Mouse (Mus musculus) stomach, embryonic 14.5 days (tissue): ENCODE results near the gene Dnase2b. TPM values are rescaled to one million over a fixed set of nuclear protein-coding genes. Genes with fewer than 3 reads are reported as not detected.

ENCODE experiments used
- ATAC-seq: fragments of 200-750 bp; cut with Nextera tagmentation; 2 replicates; pipeline ENCODE4 v1.8.0; 2017; ENCODE audit warnings: low read depth, moderate TSS enrichment; ENCODE audit not compliant: insufficient number of reproducible peaks, insufficient read depth, low FRiP score
- H3K27ac ChIP-seq: fragments of 300-500 bp; sonication (generic); 2 replicates; pipeline ENCODE4 v1.5.1; 2014; ENCODE audit warnings: mild to moderate bottlenecking, low read length, moderate library complexity, mixed read lengths
- H3K27me3 ChIP-seq: fragments of 300-500 bp; sonication (generic); 2 replicates; pipeline ENCODE4 v1.6.1; 2014; ENCODE audit warnings: low read length, control low read depth, mixed read lengths; ENCODE audit not compliant: control insufficient read depth, insufficient read depth
- H3K36me3 ChIP-seq: fragments of 300-500 bp; sonication (generic); 2 replicates; pipeline ENCODE4 v1.6.1; 2014; ENCODE audit warnings: mild to moderate bottlenecking, control low read depth, low read length, moderate library complexity, mixed read lengths; ENCODE audit not compliant: control insufficient read depth, insufficient read depth
- H3K4me1 ChIP-seq: fragments of 300-500 bp; sonication (generic); 2 replicates; pipeline ENCODE4 v1.6.1; 2014; ENCODE audit warnings: low read length, control low read depth, mixed read lengths; ENCODE audit not compliant: control insufficient read depth, insufficient read depth
- H3K4me2 ChIP-seq: fragments of 300-500 bp; sonication (generic); replicated peaks from 2 replicates; pipeline ENCODE4 v1.6.1; 2014; ENCODE audit warnings: low read depth, low read length, control low read depth
- H3K4me3 ChIP-seq: fragments of 300-500 bp; sonication (generic); 2 replicates; pipeline ENCODE4 v1.5.1; 2014; ENCODE audit warnings: low read depth, low read length, control low read depth
- H3K9ac ChIP-seq: fragments of 300-500 bp; sonication (generic); replicated peaks from 2 replicates; pipeline ENCODE4 v1.6.1; 2014; ENCODE audit warnings: low read depth, mild to moderate bottlenecking, control low read depth, low read length, moderate library complexity, mixed read lengths
- H3K9me3 ChIP-seq: fragments of 300-500 bp; sonication (generic); 2 replicates; pipeline ENCODE4 v1.6.1; 2016; ENCODE audit warnings: low read depth, low read length, control low read depth; ENCODE audit not compliant: control insufficient read depth
- WGBS: fragments of 180-500 bp; shearing (Covaris S2); extraction: QIAGEN DNeasy Blood & Tissue Kit; methylation state at CpG from one replicate; pipeline ENCODE4 v1.1.7; 2014; 5-methylcytosine and 5-hydroxymethylcytosine counted together
- polyA plus RNA-seq: library from polyadenylated mRNA; unstranded; fragments of >200 nt; fragmentation: Nextera tagmentation; extraction: Ambion mirVana; gene quantifications from 2 replicates; pipeline ENCODE4 v1.2.1, GENCODE M21; 2014

Dnase2b gene
- polyA plus RNA-seq, 1 experiment from 2014 or later = not detected

GRCm38 (mm10) chr3:146620555-146621249 is 5.3 kb upstream of the Dnase2b start:
- Histone ChIP-seq H3K27ac (no peak overlapping the region), H3K9me3 (no peaks in the 10 kb centered on the region), H3K4me1 (no peaks in the 10 kb centered on the region), H3K36me3 (no peaks in the 10 kb centered on the region), H3K4me2 (no peak overlapping the region), H3K4me3 (no peak overlapping the region), H3K9ac (no peak overlapping the region), H3K27me3 (no peaks in the 10 kb centered on the region)
- no peak for ATAC-seq
- 85% methylated on average over 14 of the region's 14 CpGs for WGBS

GRCm38 (mm10) chr3:146620101-146620500 is 4.7 kb upstream of the Dnase2b start:
- Histone ChIP-seq H3K27ac (no peak overlapping the region), H3K4me1 (no peaks in the 10 kb centered on the region), H3K4me2 (no peak overlapping the region), H3K9me3 (no peaks in the 10 kb centered on the region), H3K4me3 (no peak overlapping the region), H3K27me3 (no peaks in the 10 kb centered on the region), H3K36me3 (no peaks in the 10 kb centered on the region), H3K9ac (no peak overlapping the region)
- no peak for ATAC-seq
- WGBS = 85% methylated on average over 10 of the region's 10 CpGs

DNA sequence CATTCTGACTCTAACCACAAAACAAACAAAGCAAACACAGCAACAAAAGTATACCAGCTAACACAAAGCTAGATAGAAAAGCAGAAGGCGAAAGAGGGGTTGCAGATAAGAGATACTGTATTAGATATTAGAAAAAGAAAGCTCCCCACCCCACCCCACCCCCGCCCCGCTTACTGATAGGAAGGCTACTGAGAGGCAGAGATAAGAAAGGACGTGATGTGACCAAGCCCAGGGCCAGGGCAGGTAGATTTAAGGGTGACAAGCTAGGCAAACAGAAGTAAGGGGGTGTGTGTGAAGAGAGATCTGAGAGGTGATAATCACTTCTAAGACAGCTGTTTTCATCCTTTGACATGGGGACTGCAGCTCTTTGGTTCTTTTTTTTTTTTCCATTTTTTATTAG is 3.0 kb upstream of the Dnase2b start:
- Histone ChIP-seq H3K9ac (no peak overlapping the region), H3K36me3 (no peaks in the 10 kb centered on the region), H3K27me3 (no peaks in the 10 kb centered on the region), H3K27ac (no peak overlapping the region), H3K4me2 (no peak overlapping the region), H3K4me1 (no peaks in the 10 kb centered on the region), H3K4me3 (no peak overlapping the region), H3K9me3 (no peaks in the 10 kb centered on the region)
- WGBS = 61% methylated on average over 4 of the region's 4 CpGs
- no peak for ATAC-seq

- Histone ChIP-seq H3K36me3 (no peaks in the 10 kb centered on the region), H3K4me3 (no peak overlapping the region), H3K27ac (no peak overlapping the region), H3K9ac (no peak overlapping the region), H3K4me1 (no peaks in the 10 kb centered on the region), H3K9me3 (no peaks in the 10 kb centered on the region), H3K4me2 (no peak overlapping the region), H3K27me3 (no peaks in the 10 kb centered on the region)
- no peak for ATAC-seq
Measured at GRCm38 (mm10) chr3:146617946-146618345, 2.5 kb upstream of the Dnase2b start.

- Histone ChIP-seq H3K4me2 (no peak overlapping the region), H3K27ac (no peak overlapping the region), H3K9me3 (no peaks in the 10 kb centered on the region), H3K36me3 (no peaks in the 10 kb centered on the region), H3K27me3 (no peaks in the 10 kb centered on the region), H3K4me3 (no peak overlapping the region), H3K9ac (no peak overlapping the region), H3K4me1 (no peaks in the 10 kb centered on the region)
- no peak for ATAC-seq
- 67% methylated on average over 5 of the region's 5 CpGs for WGBS
Measured at GRCm38 (mm10) chr3:146616533-146617283, 1.3 kb upstream of the Dnase2b start.

GRCm38 (mm10) chr3:146611821-146612220 is 3.6 kb downstream of the Dnase2b start:
- WGBS = 82% methylated on average over 4 of the region's 4 CpGs
- Histone ChIP-seq H3K27me3 (no peaks in the 10 kb centered on the region), H3K4me2 (no peak overlapping the region), H3K27ac (no peak overlapping the region), H3K4me1 (no peaks in the 10 kb centered on the region), H3K9ac (no peak overlapping the region), H3K4me3 (no peak overlapping the region), H3K36me3 (no peaks in the 10 kb centered on the region), H3K9me3 (no peaks in the 10 kb centered on the region)
- no peak for ATAC-seq

GRCm38 (mm10) chr3:146611261-146611660 is 4.1 kb downstream of the Dnase2b start:
- Histone ChIP-seq H3K36me3 (no peaks in the 10 kb centered on the region), H3K27ac (no peak overlapping the region), H3K4me1 (no peaks in the 10 kb centered on the region), H3K9ac (no peak overlapping the region), H3K4me2 (no peak overlapping the region), H3K9me3 (no peaks in the 10 kb centered on the region), H3K27me3 (no peaks in the 10 kb centered on the region), H3K4me3 (no peak overlapping the region)
- no peak for ATAC-seq
- WGBS = 79% methylated on average over 4 of the region's 4 CpGs

DNA sequence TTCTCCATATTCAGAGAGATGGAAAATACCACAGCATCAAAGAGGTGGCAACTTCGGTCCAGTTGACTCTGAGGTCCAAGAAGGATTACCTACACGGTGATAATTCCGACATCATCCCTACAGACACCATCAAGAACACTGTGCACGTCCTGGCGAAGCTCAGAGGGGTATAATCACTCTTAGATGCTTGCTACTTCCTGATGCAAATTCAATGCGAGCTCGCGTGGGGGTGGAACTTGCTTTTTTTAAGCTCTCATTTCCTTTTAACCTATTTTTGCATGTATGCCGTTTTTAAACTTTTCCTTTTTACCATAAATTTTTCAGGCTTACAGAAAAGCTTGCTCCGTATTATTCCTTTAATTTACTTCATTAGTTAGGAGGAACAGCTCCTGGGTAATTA is 5.1 kb downstream of the Dnase2b start:
- H3K4me3 ChIP-seq = no peak overlapping the region
- H3K4me1 ChIP-seq = no peaks in the 10 kb centered on the region
- WGBS = 85% methylated on average over 10 of the region's 10 CpGs
- ATAC-seq = no peak
- H3K36me3 ChIP-seq = no peaks in the 10 kb centered on the region
- H3K4me2 ChIP-seq = no peak overlapping the region
- no peak overlapping the region for H3K27ac ChIP-seq
- no peak overlapping the region for H3K9ac ChIP-seq
- H3K27me3 ChIP-seq = no peaks in the 10 kb centered on the region
- no peaks in the 10 kb centered on the region for H3K9me3 ChIP-seq
